Mouse (Mus musculus): ENCODE results near the gene Med31. TPM values are rescaled to one million over a fixed set of nuclear protein-coding genes. Genes with fewer than 3 reads are reported as not detected.

Med31 gene
- 20.1 TPM for polyA plus RNA-seq (2012; fragmentation: generic; extraction: Trizol)

GRCm38 (mm10) chr11:72215410-72215797, at the start of gene Med31:
Gene Med31 (minus strand): TSS chr11:72215592.
- H3K4me3 ChIP-seq = peak within 1 kb of the TSS; percentile 77
- no peaks in the 10 kb centered on the region for H3K27me3 ChIP-seq (ENCODE audit: control insufficient read depth, insufficient read depth, insufficient read length)
- peak within 1 kb of the TSS; percentile 17 for H3ac ChIP-seq (ENCODE audit: control insufficient read depth, insufficient read length)
- peak within 1 kb of the TSS; percentile 97 for H3K4me2 ChIP-seq (ENCODE audit: low read depth)
- TF ChIP-seq MYOD1 (IDR thresholded peaks at IDR 0.05; ENCODE audit: control insufficient read depth in 1 of 3, insufficient read length in 2 of 3, low read depth in 2 of 3) (no peak), POLR2A (IDR thresholded peaks at IDR 0.05; ENCODE audit: insufficient read length, low read depth) (peak; percentile 49), CEBPB (IDR thresholded peaks at IDR 0.05; ENCODE audit: insufficient read depth, poor library complexity, severe bottlenecking) (no peak), USF1 (IDR thresholded peaks at IDR 0.05; ENCODE audit: low read depth) (no peak), REST (IDR thresholded peaks at IDR 0.05; ENCODE audit: insufficient read depth, insufficient read length) (no peak), MAX (IDR thresholded peaks at IDR 0.05; ENCODE audit: low read depth) (no peak), SRF (IDR thresholded peaks at IDR 0.05; ENCODE audit: control insufficient read depth, insufficient read length, low read depth) (no peak), E2F4 (IDR thresholded peaks at IDR 0.05; ENCODE audit: insufficient read depth) (no peak), TCF12 (IDR thresholded peaks at IDR 0.05; ENCODE audit: insufficient read depth, poor library complexity, severe bottlenecking) (no peak), TCF3 (IDR thresholded peaks at IDR 0.05; ENCODE audit: insufficient read length, low read depth) (no peak), MYOG (IDR thresholded peaks at IDR 0.05; ENCODE audit: control insufficient read depth in 1 of 3, insufficient read depth in 1 of 3, insufficient read length in 2 of 3, low read depth in 2 of 3) (no peak), POLR2AphosphoS2 (IDR thresholded peaks at IDR 0.05; ENCODE audit: insufficient read length, low read depth) (peak; percentile 9)
- peaks cover 12% of the 10 kb centered on the region for H3K79me2 ChIP-seq (ENCODE audit: control insufficient read depth, insufficient read depth)
- peaks cover 17% of the 10 kb centered on the region for H3K36me3 ChIP-seq (ENCODE audit: control insufficient read depth, insufficient read depth)

GRCm38 (mm10) chr11:72256441-72256840, 41.0 kb upstream of the Med31 start:
- H3K4me3 ChIP-seq = no peak overlapping the region
- H3K36me3 ChIP-seq (ENCODE audit: control insufficient read depth, insufficient read depth) = no peaks in the 10 kb centered on the region
- no peaks in the 10 kb centered on the region for H3K79me2 ChIP-seq (ENCODE audit: control insufficient read depth, insufficient read depth)
- H3K27me3 ChIP-seq (ENCODE audit: control insufficient read depth, insufficient read depth, insufficient read length) = peaks cover 5% of the 10 kb centered on the region
- no peak overlapping the region for H3K4me2 ChIP-seq (ENCODE audit: low read depth)
- H3ac ChIP-seq (ENCODE audit: control insufficient read depth, insufficient read length) = no peak overlapping the region
- TF ChIP-seq POLR2AphosphoS2 (IDR thresholded peaks at IDR 0.05; ENCODE audit: insufficient read length, low read depth) = no peak
- no peak for TF ChIP-seq TCF12 (IDR thresholded peaks at IDR 0.05; ENCODE audit: insufficient read depth, poor library complexity, severe bottlenecking)
- no peak for TF ChIP-seq USF1 (IDR thresholded peaks at IDR 0.05; ENCODE audit: low read depth)
- no peak for TF ChIP-seq E2F4 (IDR thresholded peaks at IDR 0.05; ENCODE audit: insufficient read depth)
- TF ChIP-seq CEBPB (IDR thresholded peaks at IDR 0.05; ENCODE audit: insufficient read depth, poor library complexity, severe bottlenecking) = no peak
- no peak for TF ChIP-seq MYOD1 (IDR thresholded peaks at IDR 0.05; ENCODE audit: control insufficient read depth in 1 of 3, insufficient read length in 2 of 3, low read depth in 2 of 3)
- no peak for TF ChIP-seq POLR2A (IDR thresholded peaks at IDR 0.05; ENCODE audit: insufficient read length, low read depth)
- TF ChIP-seq MAX (IDR thresholded peaks at IDR 0.05; ENCODE audit: low read depth) = no peak
- no peak for TF ChIP-seq TCF3 (IDR thresholded peaks at IDR 0.05; ENCODE audit: insufficient read length, low read depth)
- TF ChIP-seq MYOG (IDR thresholded peaks at IDR 0.05; ENCODE audit: control insufficient read depth in 1 of 3, insufficient read depth in 1 of 3, insufficient read length in 2 of 3, low read depth in 2 of 3) = no peak
- no peak for TF ChIP-seq SRF (IDR thresholded peaks at IDR 0.05; ENCODE audit: control insufficient read depth, insufficient read length, low read depth)

GRCm38 (mm10) chr11:72255629-72256028, 40.2 kb upstream of the Med31 start:
- H3K4me2 ChIP-seq (ENCODE audit: low read depth) = no peak overlapping the region
- no peaks in the 10 kb centered on the region for H3K36me3 ChIP-seq (ENCODE audit: control insufficient read depth, insufficient read depth)
- peaks cover 5% of the 10 kb centered on the region for H3K27me3 ChIP-seq (ENCODE audit: control insufficient read depth, insufficient read depth, insufficient read length)
- TF ChIP-seq E2F4 (IDR thresholded peaks at IDR 0.05; ENCODE audit: insufficient read depth) = no peak
- TF ChIP-seq POLR2A (IDR thresholded peaks at IDR 0.05; ENCODE audit: insufficient read length, low read depth) = no peak
- no peak for TF ChIP-seq TCF12 (IDR thresholded peaks at IDR 0.05; ENCODE audit: insufficient read depth, poor library complexity, severe bottlenecking)
- TF ChIP-seq MYOD1 (IDR thresholded peaks at IDR 0.05; ENCODE audit: control insufficient read depth in 1 of 3, insufficient read length in 2 of 3, low read depth in 2 of 3) = no peak
- no peak for TF ChIP-seq CEBPB (IDR thresholded peaks at IDR 0.05; ENCODE audit: insufficient read depth, poor library complexity, severe bottlenecking)
- no peak for TF ChIP-seq TCF3 (IDR thresholded peaks at IDR 0.05; ENCODE audit: insufficient read length, low read depth)
- no peak for TF ChIP-seq SRF (IDR thresholded peaks at IDR 0.05; ENCODE audit: control insufficient read depth, insufficient read length, low read depth)
- no peak for TF ChIP-seq MAX (IDR thresholded peaks at IDR 0.05; ENCODE audit: low read depth)
- no peak for TF ChIP-seq REST (IDR thresholded peaks at IDR 0.05; ENCODE audit: insufficient read depth, insufficient read length)
- no peak for TF ChIP-seq POLR2AphosphoS2 (IDR thresholded peaks at IDR 0.05; ENCODE audit: insufficient read length, low read depth)
- no peak for TF ChIP-seq MYOG (IDR thresholded peaks at IDR 0.05; ENCODE audit: control insufficient read depth in 1 of 3, insufficient read depth in 1 of 3, insufficient read length in 2 of 3, low read depth in 2 of 3)
- TF ChIP-seq USF1 (IDR thresholded peaks at IDR 0.05; ENCODE audit: low read depth) = no peak
- H3ac ChIP-seq (ENCODE audit: control insufficient read depth, insufficient read length) = no peak overlapping the region
- H3K79me2 ChIP-seq (ENCODE audit: control insufficient read depth, insufficient read depth) = no peaks in the 10 kb centered on the region
- no peak overlapping the region for H3K4me3 ChIP-seq

- no peak overlapping the region for H3K4me3 ChIP-seq
- H3K4me2 ChIP-seq (ENCODE audit: low read depth) = no peak overlapping the region
- no peaks in the 10 kb centered on the region for H3K79me2 ChIP-seq (ENCODE audit: control insufficient read depth, insufficient read depth)
- H3K27me3 ChIP-seq (ENCODE audit: control insufficient read depth, insufficient read depth, insufficient read length) = peaks cover 9% of the 10 kb centered on the region
- no peak overlapping the region for H3ac ChIP-seq (ENCODE audit: control insufficient read depth, insufficient read length)
- TF ChIP-seq E2F4 (IDR thresholded peaks at IDR 0.05; ENCODE audit: insufficient read depth) (no peak), TCF12 (IDR thresholded peaks at IDR 0.05; ENCODE audit: insufficient read depth, poor library complexity, severe bottlenecking) (no peak), POLR2A (IDR thresholded peaks at IDR 0.05; ENCODE audit: insufficient read length, low read depth) (no peak), REST (IDR thresholded peaks at IDR 0.05; ENCODE audit: insufficient read depth, insufficient read length) (no peak), MYOD1 (IDR thresholded peaks at IDR 0.05; ENCODE audit: control insufficient read depth in 1 of 3, insufficient read length in 2 of 3, low read depth in 2 of 3) (no peak), TCF3 (IDR thresholded peaks at IDR 0.05; ENCODE audit: insufficient read length, low read depth) (no peak), MAX (IDR thresholded peaks at IDR 0.05; ENCODE audit: low read depth) (no peak), POLR2AphosphoS2 (IDR thresholded peaks at IDR 0.05; ENCODE audit: insufficient read length, low read depth) (no peak), MYOG (IDR thresholded peaks at IDR 0.05; ENCODE audit: control insufficient read depth in 1 of 3, insufficient read depth in 1 of 3, insufficient read length in 2 of 3, low read depth in 2 of 3) (no peak), CEBPB (IDR thresholded peaks at IDR 0.05; ENCODE audit: insufficient read depth, poor library complexity, severe bottlenecking) (no peak), USF1 (IDR thresholded peaks at IDR 0.05; ENCODE audit: low read depth) (no peak), SRF (IDR thresholded peaks at IDR 0.05; ENCODE audit: control insufficient read depth, insufficient read length, low read depth) (no peak)
- H3K36me3 ChIP-seq (ENCODE audit: control insufficient read depth, insufficient read depth) = no peaks in the 10 kb centered on the region
These were observed 29.9 kb upstream of the Med31 start for GRCm38 (mm10) chr11:72245196-72245753.

Data from myocyte (in vitro differentiated cells).